Mouse (Mus musculus) midbrain, embryonic 11.5 days (tissue): Measurements from ENCODE around the gene Plp2. TPM values are rescaled to one million over a fixed set of nuclear protein-coding genes. Genes with fewer than 3 reads are reported as not detected.
A peak's percentile ranks its signal among the peaks of the same experiment; 100 is the strongest.

Experiments used
- ATAC-seq: fragments of 200-750 bp; cut with Nextera tagmentation; 2 replicates; pipeline ENCODE4 v1.8.0; 2017; ENCODE audit warnings: moderate TSS enrichment, moderate library complexity; ENCODE audit not compliant: low FRiP score
- DNase-seq: peaks from one replicate; pipeline ENCODE4 v3.0.0; 2015; ENCODE audit warnings: low spot score; ENCODE audit errors: missing footprints
- H3K27ac ChIP-seq: fragments of 300-500 bp; sonication (generic); 2 replicates; pipeline ENCODE4 v1.5.1; 2014; ENCODE audit warnings: low read depth, low read length
- H3K27me3 ChIP-seq: fragments of 300-500 bp; sonication (generic); 2 replicates; pipeline ENCODE4 v1.6.1; 2014; ENCODE audit warnings: mild to moderate bottlenecking, low read length, moderate library complexity, mixed read lengths; ENCODE audit not compliant: control insufficient read depth, insufficient read depth
- H3K36me3 ChIP-seq: fragments of 300-500 bp; sonication (generic); 2 replicates; pipeline ENCODE4 v1.6.1; 2014; ENCODE audit warnings: mild to moderate bottlenecking, low read length, moderate library complexity, mixed read lengths; ENCODE audit not compliant: control insufficient read depth, insufficient read depth
- H3K4me1 ChIP-seq: fragments of 300-500 bp; sonication (generic); 2 replicates; pipeline ENCODE4 v1.6.1; 2014; ENCODE audit warnings: low read length; ENCODE audit not compliant: control insufficient read depth, insufficient read depth
- H3K4me2 ChIP-seq: fragments of 300-500 bp; sonication (generic); 2 replicates; pipeline ENCODE4 v1.6.1; 2014; ENCODE audit warnings: mild to moderate bottlenecking, moderate library complexity
- H3K4me3 ChIP-seq: fragments of 300-500 bp; sonication (generic); 2 replicates; pipeline ENCODE4 v1.5.1; 2014; ENCODE audit warnings: low read depth, low read length
- H3K9ac ChIP-seq: fragments of 300-500 bp; sonication (generic); 2 replicates; pipeline ENCODE4 v1.6.1; 2014; ENCODE audit warnings: low read length
- H3K9me3 ChIP-seq: fragments of 300-500 bp; sonication (generic); 2 replicates; pipeline ENCODE4 v1.6.1; 2016; ENCODE audit warnings: low read length; ENCODE audit not compliant: control insufficient read depth
- WGBS: fragments of 180-500 bp; shearing (Covaris S2); extraction: QIAGEN DNeasy Blood & Tissue Kit; methylation state at CpG from one replicate; pipeline ENCODE4 v1.1.7; 2014; 5-methylcytosine and 5-hydroxymethylcytosine counted together
- polyA plus RNA-seq: library from polyadenylated mRNA; unstranded; fragments of >200 nt; fragmentation: Nextera tagmentation; extraction: Ambion mirVana; gene quantifications from 2 replicates; pipeline ENCODE4 v1.2.1, GENCODE M21; 2014

The Plp2 gene
- polyA plus RNA-seq, 1 experiment from 2014 or later: 36.3 TPM

- Histone ChIP-seq H3K27ac (no peak within 1 kb of the TSS), H3K9ac (0 out of 2 replicates have a peak within 1 kb of the TSS, but pooled peaks have one; percentile 30), H3K4me3 (peak within 1 kb of the TSS; percentile 14; the same call in 1 of the 2 replicates), H3K27me3 (no peaks in the 10 kb centered on the region), H3K9me3 (no peaks in the 10 kb centered on the region), H3K36me3 (no peaks in the 10 kb centered on the region), H3K4me1 (no peaks in the 10 kb centered on the region), H3K4me2 (peak within 1 kb of the TSS; percentile 42)
- ATAC-seq (no peak), DNase-seq (no peak)
- 71% methylated on average over 14 of the region's 14 CpGs for WGBS
These were observed 9.7 kb upstream of the Plp2 start, which contains the start of gene Magix for GRCm38 (mm10) chrX:7680864-7681263. Magix (minus strand) TSS chrX:7681251.

- Histone ChIP-seq H3K4me1 (no peaks in the 10 kb centered on the region), H3K9me3 (no peaks in the 10 kb centered on the region), H3K27ac (no peak overlapping the region), H3K9ac (0 out of 2 replicates have a peak overlapping the region, but pooled peaks have one; percentile 30), H3K4me3 (peak overlapping the region; percentile 14), H3K4me2 (peak overlapping the region; percentile 42), H3K27me3 (no peaks in the 10 kb centered on the region), H3K36me3 (no peaks in the 10 kb centered on the region)
- no peak for DNase-seq
- 30% methylated on average over 12 of the region's 12 CpGs for WGBS
- ATAC-seq: peak; percentile 11; the same call in 1 of the 2 replicates
These were observed 8.8 kb upstream of the Plp2 start for GRCm38 (mm10) chrX:7680057-7680412.

GRCm38 (mm10) chrX:7679405-7680056 lies 8.3 kb upstream of the Plp2 start:
- DNase-seq (peak; percentile 100), ATAC-seq (peak; percentile 93)
- H3K4me3 ChIP-seq: peak overlapping the region; percentile 14
- H3K4me1 ChIP-seq: no peaks in the 10 kb centered on the region
- H3K36me3 ChIP-seq: no peaks in the 10 kb centered on the region
- 0 out of 2 replicates have a peak overlapping the region, but pooled peaks have one; percentile 30 for H3K9ac ChIP-seq
- H3K27me3 ChIP-seq: no peaks in the 10 kb centered on the region
- no peak overlapping the region for H3K27ac ChIP-seq
- peak overlapping the region; percentile 42 for H3K4me2 ChIP-seq
- 15% methylated on average over 27 of the region's 27 CpGs for WGBS
- no peaks in the 10 kb centered on the region for H3K9me3 ChIP-seq

GRCm38 (mm10) chrX:7678986-7679385 lies 7.8 kb upstream of the Plp2 start:
- 37% methylated on average over 3 of the region's 3 CpGs for WGBS
- no peak overlapping the region for H3K4me2 ChIP-seq
- ATAC-seq: no peak

GRCm38 (mm10) chrX:7675001-7675380 lies 3.8 kb upstream of the Plp2 start:
- ATAC-seq (no peak), DNase-seq (no peak)
- H3K4me2 ChIP-seq: peak overlapping the region; percentile 22
- no peak overlapping the region for H3K27ac ChIP-seq
- H3K4me3 ChIP-seq: no peak overlapping the region
- no peaks in the 10 kb centered on the region for H3K4me1 ChIP-seq
- WGBS: 39% methylated on average over 10 of the region's 10 CpGs
- no peaks in the 10 kb centered on the region for H3K36me3 ChIP-seq
- H3K27me3 ChIP-seq: no peaks in the 10 kb centered on the region
- no peaks in the 10 kb centered on the region for H3K9me3 ChIP-seq
- H3K9ac ChIP-seq: no peak overlapping the region

More at GRCm38 (mm10) chrX:7678986-7679385, 7.8 kb upstream of the Plp2 start:
- no peak overlapping the region for H3K27ac ChIP-seq
- H3K36me3 ChIP-seq: no peaks in the 10 kb centered on the region
- no peaks in the 10 kb centered on the region for H3K9me3 ChIP-seq
- DNase-seq: no peak
- H3K4me1 ChIP-seq: no peaks in the 10 kb centered on the region
- no peak overlapping the region for H3K4me3 ChIP-seq
- no peak overlapping the region for H3K9ac ChIP-seq
- H3K27me3 ChIP-seq: no peaks in the 10 kb centered on the region

GRCm38 (mm10) chrX:7674284-7675000 lies 3.3 kb upstream of the Plp2 start:
- Histone ChIP-seq H3K4me1 (no peaks in the 10 kb centered on the region), H3K36me3 (no peaks in the 10 kb centered on the region), H3K4me2 (peak overlapping the region; percentile 22), H3K9ac (no peak overlapping the region), H3K4me3 (no peak overlapping the region), H3K27ac (no peak overlapping the region), H3K9me3 (no peaks in the 10 kb centered on the region), H3K27me3 (no peaks in the 10 kb centered on the region)
- ATAC-seq: no peak
- peak; percentile 81 for DNase-seq
- 39% methylated on average over 28 of the region's 28 CpGs for WGBS

- 35% methylated on average over 12 of the region's 12 CpGs for WGBS
- ATAC-seq (no peak), DNase-seq (no peak)
- no peaks in the 10 kb centered on the region for H3K4me1 ChIP-seq
- no peak overlapping the region for H3K4me3 ChIP-seq
- H3K9me3 ChIP-seq: no peaks in the 10 kb centered on the region
- H3K27ac ChIP-seq: no peak overlapping the region
- H3K4me2 ChIP-seq: no peak overlapping the region
- H3K36me3 ChIP-seq: no peaks in the 10 kb centered on the region
- H3K9ac ChIP-seq: no peak overlapping the region
- H3K27me3 ChIP-seq: no peaks in the 10 kb centered on the region
These were observed 2.5 kb upstream of the Plp2 start for GRCm38 (mm10) chrX:7673578-7674281.

GRCm38 (mm10) chrX:7672739-7673138 lies 1.5 kb upstream of the Plp2 start:
- DNase-seq (no peak), ATAC-seq (no peak)
- Histone ChIP-seq H3K9ac (no peak overlapping the region), H3K4me2 (no peak overlapping the region), H3K4me1 (no peaks in the 10 kb centered on the region), H3K27ac (no peak overlapping the region), H3K27me3 (no peaks in the 10 kb centered on the region), H3K9me3 (no peaks in the 10 kb centered on the region), H3K36me3 (no peaks in the 10 kb centered on the region), H3K4me3 (no peak overlapping the region)
- WGBS: 50% methylated on average over 6 of the region's 6 CpGs
